In the genomic region with DNA sequence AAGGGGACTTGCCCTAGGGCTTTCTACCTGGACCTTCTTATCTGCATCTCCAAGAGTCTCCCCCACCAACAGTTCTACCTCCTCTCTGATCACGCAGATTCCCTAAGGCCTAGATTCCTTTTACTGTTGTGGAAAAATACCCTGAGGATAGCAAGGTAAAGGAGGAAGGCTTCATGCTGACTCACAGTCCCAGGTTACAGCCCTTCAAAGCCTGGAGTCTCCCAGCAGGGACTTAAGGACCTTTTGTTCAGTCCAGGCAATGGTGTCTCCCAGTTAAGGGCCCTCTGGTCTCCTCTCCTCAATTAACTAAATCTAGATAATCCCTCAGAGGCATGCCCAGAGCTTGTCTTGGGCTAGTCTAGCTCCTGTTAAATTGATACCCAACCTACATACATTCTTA, we compare ENCODE assay signal across 11 mouse cellular contexts. TPM values are rescaled to one million over a fixed set of nuclear protein-coding genes. Genes with fewer than 3 reads are reported as not detected.
DNase-seq lines count a peak whose midpoint lies in the region; ATAC-seq lines count a peak whose summit lies in the region.
"Had no signal": no experiment of that assay in that cellular context is flagged by ENCODE, and none has a peak within 500 bp of the region (broad histone marks: within the 10 kb centered on the region; RNA-seq: fewer than 3 reads in every experiment).

No protein-coding gene starts in this region.

- H3K9me3 ChIP-seq in heart, embryonic 13.5 days: no peaks in the 10 kb centered on the region
- H3K9me3 ChIP-seq in hindbrain, embryonic 16.5 days (ENCODE audit: control insufficient read depth, low read length): no peaks in the 10 kb centered on the region
- H3K9me3 ChIP-seq in midbrain, embryonic 14.5 days (ENCODE audit: control insufficient read depth, low read length): no peaks in the 10 kb centered on the region

- H3K9ac ChIP-seq in heart, embryonic 13.5 days: peak overlapping the region; percentile 77
- H3K9ac ChIP-seq in hindbrain, embryonic 16.5 days (ENCODE audit: low read depth, low read length): no peak overlapping the region; the same call in 1 of the 2 replicates
- peak overlapping the region; percentile 54; the same call in 1 of the 2 replicates for H3K9ac ChIP-seq in midbrain, embryonic 14.5 days (replicated peaks; ENCODE audit: low read length)

- WGBS in heart, embryonic 13.5 days: 45% methylated on average over 1 of the region's 1 CpGs
- 58% methylated on average over 1 of the region's 1 CpGs for whole genome bisulfite sequencing in hindbrain, embryonic 16.5 days
- 24% methylated on average over 1 of the region's 1 CpGs for WGBS in midbrain, embryonic 14.5 days

- H3K4me3 ChIP-seq in heart, embryonic 13.5 days: peak overlapping the region; percentile 42
- no peak overlapping the region for H3K4me3 ChIP-seq in hindbrain, embryonic 16.5 days (ENCODE audit: low read length)
- H3K4me3 ChIP-seq in midbrain, embryonic 14.5 days (replicated peaks; ENCODE audit: low read depth, low read length): no peak overlapping the region

- no peak for ATAC-seq in heart, embryonic 13.5 days (ENCODE audit: extremely low read depth, insufficient number of reproducible peaks, low FRiP score, low TSS enrichment)
- no peak for ATAC-seq in hindbrain, embryonic 16.5 days
- no peak for ATAC-seq in midbrain, embryonic 14.5 days (ENCODE audit: low FRiP score, low TSS enrichment)

- peaks cover 25% of the 10 kb centered on the region for H3K4me1 ChIP-seq in heart, embryonic 13.5 days
- peaks cover 17% of the 10 kb centered on the region for H3K4me1 ChIP-seq in hindbrain, embryonic 16.5 days (ENCODE audit: control insufficient read depth, insufficient read depth, low read depth, low read length)
- H3K4me1 ChIP-seq in midbrain, embryonic 14.5 days (ENCODE audit: control insufficient read depth, insufficient read depth, low read length): peaks cover 12% of the 10 kb centered on the region

- peak overlapping the region; percentile 89 for H3K27ac ChIP-seq in heart, embryonic 13.5 days (replicated peaks)
- peak overlapping the region; percentile 94 for H3K27ac ChIP-seq in hindbrain, embryonic 16.5 days (ENCODE audit: low read depth, low read length)
- peak overlapping the region; percentile 94 for H3K27ac ChIP-seq in midbrain, embryonic 14.5 days (replicated peaks; ENCODE audit: low read depth, low read length)

- DNase-seq in heart, adult 8-10 months (ENCODE audit: low spot score): no peak
- peak; percentile 20 for DNase-seq in WW6 (ENCODE audit: low read depth, low spot score)
- DNase-seq in midbrain, embryonic 14.5 days: no peak
- DNase-seq in layer of hippocampus, adult 11-12 months (ENCODE audit: low spot score): no peak
- no peak for DNase-seq in thymus, postnatal 0 days (ENCODE audit: low spot score)
- DNase-seq in cerebellum, postnatal 25 days: no peak

- H3K4me2 ChIP-seq in heart, embryonic 13.5 days: peak overlapping the region; percentile 67
- no peak overlapping the region; the same call in 1 of the 2 replicates for H3K4me2 ChIP-seq in hindbrain, embryonic 16.5 days (ENCODE audit: low read length)
- H3K4me2 ChIP-seq in midbrain, embryonic 14.5 days (ENCODE audit: low read length): peak overlapping the region; percentile 61

- no peaks in the 10 kb centered on the region for H3K36me3 ChIP-seq in heart, embryonic 13.5 days
- H3K36me3 ChIP-seq in hindbrain, embryonic 16.5 days (ENCODE audit: control insufficient read depth, insufficient read depth, low read length): no peaks in the 10 kb centered on the region
- H3K36me3 ChIP-seq in midbrain, embryonic 14.5 days (ENCODE audit: control insufficient read depth, insufficient read depth, low read length): no peaks in the 10 kb centered on the region

- no peaks in the 10 kb centered on the region for H3K27me3 ChIP-seq in heart, embryonic 13.5 days (replicated peaks)
- no peaks in the 10 kb centered on the region for H3K27me3 ChIP-seq in hindbrain, embryonic 16.5 days (replicated peaks; ENCODE audit: control insufficient read depth, insufficient read depth, low read length)
- H3K27me3 ChIP-seq in midbrain, embryonic 14.5 days (ENCODE audit: control insufficient read depth, insufficient read depth, low read length): no peaks in the 10 kb centered on the region

RNA-seq across cellular contexts. Expression of gene Rbp7, which starts 8.5 kb away (rescaled TPM):
- polyA plus RNA-seq in heart, embryonic 13.5 days (2015; fragmentation: Nextera tagmentation; extraction: Ambion mirVana): 3.6 and 3.9 TPM in 2 replicates
- total RNA-seq in heart, adult 8-10 months (2022): 10 to 100 TPM; 41.4 to 66.1 (median 52.8) TPM
- not detected in 2 replicates for polyA plus RNA-seq in hindbrain, embryonic 16.5 days (2015; fragmentation: Nextera tagmentation; extraction: Ambion mirVana)
- 0.50 TPM in 1 of 2 replicates, not detected in the other for polyA plus RNA-seq in midbrain, embryonic 14.5 days (2014; fragmentation: Nextera tagmentation; extraction: Ambion mirVana)
- polyA plus RNA-seq in thymus, postnatal 0 days (2015; fragmentation: Nextera tagmentation; extraction: Ambion mirVana): 12.6 and 18.0 TPM in 2 replicates
- total RNA-seq: megakaryocyte, adult 5-6 weeks had no signal
- polyA plus RNA-seq: spleen, adult 2 months had no signal

RNA-seq across cellular contexts. Expression of gene Ube4b, which starts 19.8 kb away (rescaled TPM):
- polyA plus RNA-seq in heart, embryonic 13.5 days (2015; fragmentation: Nextera tagmentation; extraction: Ambion mirVana): 29.9 and 32.3 TPM in 2 replicates
- total RNA-seq in heart, adult 8-10 months (2022): 10 to 100 TPM; 40.6 to 46.8 (median 42.6) TPM
- polyA plus RNA-seq in hindbrain, embryonic 16.5 days (2015; fragmentation: Nextera tagmentation; extraction: Ambion mirVana): 47.4 and 58.6 TPM in 2 replicates
- 56.8 and 59.1 TPM in 2 replicates for polyA plus RNA-seq in midbrain, embryonic 14.5 days (2014; fragmentation: Nextera tagmentation; extraction: Ambion mirVana)
- polyA plus RNA-seq in thymus, postnatal 0 days (2015; fragmentation: Nextera tagmentation; extraction: Ambion mirVana): 27.3 and 28.5 TPM in 2 replicates

RNA-seq across cellular contexts. Expression of gene Tmem274, which starts 30.9 kb away (rescaled TPM):
- polyA plus RNA-seq in heart, embryonic 13.5 days (2015; fragmentation: Nextera tagmentation; extraction: Ambion mirVana): 0.51 TPM in 1 of 2 replicates, not detected in the other
- total RNA-seq in heart, adult 8-10 months (2022): not detected
- 0.45 TPM in 1 of 2 replicates, not detected in the other for polyA plus RNA-seq in hindbrain, embryonic 16.5 days (2015; fragmentation: Nextera tagmentation; extraction: Ambion mirVana)
- not detected in 2 replicates for polyA plus RNA-seq in midbrain, embryonic 14.5 days (2014; fragmentation: Nextera tagmentation; extraction: Ambion mirVana)
- 0.31 TPM in 1 of 2 replicates, not detected in the other for polyA plus RNA-seq in thymus, postnatal 0 days (2015; fragmentation: Nextera tagmentation; extraction: Ambion mirVana)
- total RNA-seq: megakaryocyte, adult 5-6 weeks had no signal
- polyA plus RNA-seq: gonadal fat pad, adult 2 months; spleen, adult 2 months had no signal

RNA-seq across cellular contexts. Expression of gene Nmnat1, which starts 38.7 kb away (rescaled TPM):
- 11.1 and 11.9 TPM in 2 replicates for polyA plus RNA-seq in heart, embryonic 13.5 days (2015; fragmentation: Nextera tagmentation; extraction: Ambion mirVana)
- total RNA-seq in heart, adult 8-10 months (2022): 10 to 100 TPM; 35.1 to 36.8 (median 36.0) TPM
- 7.7 and 9.1 TPM in 2 replicates for polyA plus RNA-seq in hindbrain, embryonic 16.5 days (2015; fragmentation: Nextera tagmentation; extraction: Ambion mirVana)
- polyA plus RNA-seq in midbrain, embryonic 14.5 days (2014; fragmentation: Nextera tagmentation; extraction: Ambion mirVana): 5.6 and 9.4 TPM in 2 replicates
- polyA plus RNA-seq in thymus, postnatal 0 days (2015; fragmentation: Nextera tagmentation; extraction: Ambion mirVana): 13.4 and 15.3 TPM in 2 replicates

RNA-seq across cellular contexts. Expression of gene Lzic, which starts 38.7 kb away (rescaled TPM):
- 28.5 and 34.6 TPM in 2 replicates for polyA plus RNA-seq in heart, embryonic 13.5 days (2015; fragmentation: Nextera tagmentation; extraction: Ambion mirVana)
- total RNA-seq in heart, adult 8-10 months (2022): 10 to 100 TPM; 50.1 to 69.6 (median 57.6) TPM
- polyA plus RNA-seq in hindbrain, embryonic 16.5 days (2015; fragmentation: Nextera tagmentation; extraction: Ambion mirVana): 42.2 TPM in 2 replicates
- 48.9 and 49.7 TPM in 2 replicates for polyA plus RNA-seq in midbrain, embryonic 14.5 days (2014; fragmentation: Nextera tagmentation; extraction: Ambion mirVana)
- 62.8 and 66.6 TPM in 2 replicates for polyA plus RNA-seq in thymus, postnatal 0 days (2015; fragmentation: Nextera tagmentation; extraction: Ambion mirVana)
